Mouse (Mus musculus) testis, adult 2 months (tissue): Measurements from ENCODE around the gene Slc3a2. TPM values are rescaled to one million over a fixed set of nuclear protein-coding genes. Genes with fewer than 3 reads are reported as not detected.

ENCODE experiments used
- H3K27ac ChIP-seq: fragments of 200-500 bp; 2 replicates; pipeline ENCODE4 v1.5.1; 2012; ENCODE audit warnings: low read depth, low read length; ENCODE audit not compliant: control insufficient read depth, insufficient read depth
- H3K27me3 ChIP-seq: fragments of 200-500 bp; 2 replicates; pipeline ENCODE4 v1.6.1; 2012; ENCODE audit warnings: mild to moderate bottlenecking, low read length, moderate library complexity; ENCODE audit not compliant: control insufficient read depth, insufficient read depth
- H3K36me3 ChIP-seq: fragments of 200-500 bp; 2 replicates; pipeline ENCODE4 v1.6.1; 2012; ENCODE audit warnings: mild to moderate bottlenecking, low read length; ENCODE audit not compliant: control insufficient read depth, insufficient read depth
- H3K4me1 ChIP-seq: fragments of 200-500 bp; 2 replicates; pipeline ENCODE4 v1.6.1; 2012; ENCODE audit warnings: low read length; ENCODE audit not compliant: control insufficient read depth, insufficient read depth
- H3K4me3 ChIP-seq: fragments of 200-500 bp; 2 replicates; pipeline ENCODE4 v1.5.1; 2012; ENCODE audit warnings: low read depth, mild to moderate bottlenecking, low read length, moderate library complexity, mixed read lengths; ENCODE audit not compliant: control insufficient read depth
- CTCF ChIP-seq: fragments of 200-500 bp; IDR thresholded peaks from 2 replicates; pipeline ENCODE4 v1.5.1; 2012; ENCODE audit warnings: low read depth, mild to moderate bottlenecking, inconsistent platforms, low read length, moderate library complexity; ENCODE audit not compliant: control insufficient read depth, insufficient read depth, insufficient replicate concordance
- POLR2A ChIP-seq: fragments of 200-500 bp; IDR thresholded peaks from 2 replicates; pipeline ENCODE4 v1.6.1; 2012; ENCODE audit warnings: low read depth, mild to moderate bottlenecking, inconsistent platforms, low read length, moderate library complexity; ENCODE audit not compliant: control insufficient read depth
- polyA plus RNA-seq: library from polyadenylated mRNA; depleted of rRNA; stranded (reverse); fragments of >200 nt; gene quantifications from 2 replicates; pipeline ENCODE4 v1.2.3, GENCODE M21; 2012

Gene Slc3a2
- polyA plus RNA-seq, 1 experiment, result 121 TPM

DNA sequence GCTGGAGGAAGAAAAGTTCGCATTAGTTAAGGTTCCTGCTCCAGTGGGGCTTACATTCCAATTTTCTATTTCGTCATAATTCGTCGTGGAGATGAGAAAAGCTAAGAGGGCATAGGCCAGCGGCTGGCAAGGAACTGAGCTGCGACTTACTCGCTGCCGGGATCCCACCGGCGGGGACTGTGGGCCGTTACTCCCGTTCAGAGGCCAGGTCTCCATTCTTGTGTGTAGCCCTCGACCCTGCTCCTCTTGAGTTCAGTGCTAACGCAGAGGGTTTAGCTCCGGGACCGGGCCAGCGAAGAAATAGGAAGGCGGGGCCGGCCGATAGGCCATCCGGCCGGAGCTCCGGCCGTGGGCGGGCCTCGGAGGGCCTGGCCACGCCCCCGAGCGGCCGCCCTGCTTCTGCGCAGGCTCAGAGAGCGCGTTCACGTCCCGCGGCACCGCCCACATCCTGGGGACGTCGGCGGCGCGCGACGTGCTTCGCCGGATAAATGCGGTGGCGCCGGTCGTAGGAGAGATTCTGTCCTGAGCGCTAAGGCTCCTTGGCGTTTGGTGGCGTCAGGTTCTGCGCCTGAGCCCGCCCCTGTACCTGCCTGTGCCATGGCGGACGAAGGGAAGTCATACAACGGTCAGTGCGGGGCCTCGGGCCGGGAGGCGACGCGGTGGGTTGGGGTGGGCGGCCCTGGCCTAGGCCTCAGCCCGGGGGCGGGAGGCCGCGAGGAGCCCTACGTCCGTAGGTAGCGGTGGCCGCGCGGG, 33.6 kb upstream of the Slc3a2 start, which contains the start of gene Nxf1:
Gene Nxf1 (plus strand): TSS at position 439 of the 753 bp plus-strand sequence.
- TF ChIP-seq POLR2A (peak; percentile 98), CTCF (no peak)
- no peaks in the 10 kb centered on the region; the same call in 1 of the 2 replicates for H3K36me3 ChIP-seq

DNA sequence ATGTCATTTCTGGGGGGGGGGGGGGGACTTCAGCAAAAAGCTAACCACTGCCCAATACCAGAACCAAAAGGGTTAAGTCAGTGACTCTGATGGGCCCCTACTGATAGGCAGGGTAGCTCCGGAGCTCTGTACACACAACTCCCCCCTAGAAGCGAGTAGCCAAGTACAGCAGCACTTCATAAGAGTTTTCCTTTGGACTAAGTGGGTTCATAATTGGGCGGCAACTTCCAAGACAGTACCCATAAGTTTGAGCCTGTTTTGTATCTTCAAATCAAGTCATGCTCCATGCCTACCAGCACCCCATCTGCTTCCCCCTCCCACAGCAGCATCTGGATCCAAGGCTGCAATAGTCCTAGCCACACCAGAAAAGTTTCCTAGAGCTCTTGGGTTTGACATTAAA, 32.5 kb upstream of the Slc3a2 start:
- no peaks in the 10 kb centered on the region; the same call in 1 of the 2 replicates for H3K4me1 ChIP-seq
- TF ChIP-seq CTCF, result no peak
- no peak for TF ChIP-seq POLR2A
- H3K4me3 ChIP-seq, result peak overlapping the region; percentile 81
- peak overlapping the region; percentile 53 for H3K27ac ChIP-seq
- no peaks in the 10 kb centered on the region for H3K27me3 ChIP-seq
- H3K36me3 ChIP-seq, result no peaks in the 10 kb centered on the region; the same call in 1 of the 2 replicates

More for the DNA sequence above, 33.6 kb upstream of the Slc3a2 start, which contains the start of gene Nxf1:
- Histone ChIP-seq H3K27me3 (no peaks in the 10 kb centered on the region), H3K4me1 (no peaks in the 10 kb centered on the region; the same call in 1 of the 2 replicates), H3K4me3 (peak within 1 kb of the TSS; percentile 94), H3K27ac (peak within 1 kb of the TSS; percentile 96)

DNA sequence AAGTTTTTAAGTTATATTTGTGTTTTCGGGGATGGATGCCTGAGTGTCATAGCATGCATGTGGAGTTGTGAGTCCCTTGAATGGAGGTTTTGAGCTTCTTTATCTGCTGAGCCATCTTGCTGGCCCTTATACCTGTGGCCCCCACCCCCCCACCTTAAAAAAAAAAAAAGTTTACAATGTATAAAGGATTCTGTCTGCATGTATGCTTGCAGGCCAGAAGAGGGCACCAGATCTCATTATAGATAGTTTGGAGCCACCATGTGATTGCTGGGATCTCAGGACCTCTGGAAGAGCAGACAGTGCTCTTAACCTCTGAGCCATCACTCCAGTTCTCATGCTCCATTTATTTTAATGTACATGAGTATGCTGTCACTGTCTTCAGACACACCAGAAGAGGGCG, 24.2 kb upstream of the Slc3a2 start:
- no peaks in the 10 kb centered on the region for H3K27me3 ChIP-seq
- H3K4me3 ChIP-seq, result no peak overlapping the region
- TF ChIP-seq CTCF, result no peak
- TF ChIP-seq POLR2A, result no peak
- H3K27ac ChIP-seq, result no peak overlapping the region
- H3K4me1 ChIP-seq, result no peaks in the 10 kb centered on the region
- H3K36me3 ChIP-seq, result no peaks in the 10 kb centered on the region; the same call in 1 of the 2 replicates

DNA sequence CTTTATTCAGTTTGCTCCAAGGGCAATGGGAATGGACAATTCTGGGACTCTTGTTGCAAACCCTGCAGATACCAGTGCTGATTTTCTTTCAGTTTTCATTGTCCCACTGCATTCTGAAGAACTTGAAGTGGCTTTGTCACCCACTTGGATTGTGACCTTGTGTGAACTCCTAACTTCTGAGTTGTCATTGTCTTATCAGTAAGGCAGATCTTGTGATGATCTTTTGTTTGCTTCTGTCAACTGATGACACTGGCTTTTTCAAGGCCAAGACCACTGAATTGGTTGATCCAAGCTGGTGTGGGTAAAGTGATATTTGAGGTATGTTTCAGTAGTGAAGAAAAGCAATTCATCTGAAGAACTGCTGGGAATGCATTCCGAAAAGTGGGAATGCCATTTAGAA, 22.2 kb upstream of the Slc3a2 start:
- Histone ChIP-seq H3K4me3 (no peak overlapping the region), H3K27me3 (no peaks in the 10 kb centered on the region), H3K36me3 (no peaks in the 10 kb centered on the region; the same call in 1 of the 2 replicates), H3K4me1 (peaks cover 9% of the 10 kb centered on the region), H3K27ac (no peak overlapping the region)
- TF ChIP-seq CTCF (no peak), POLR2A (no peak)

DNA sequence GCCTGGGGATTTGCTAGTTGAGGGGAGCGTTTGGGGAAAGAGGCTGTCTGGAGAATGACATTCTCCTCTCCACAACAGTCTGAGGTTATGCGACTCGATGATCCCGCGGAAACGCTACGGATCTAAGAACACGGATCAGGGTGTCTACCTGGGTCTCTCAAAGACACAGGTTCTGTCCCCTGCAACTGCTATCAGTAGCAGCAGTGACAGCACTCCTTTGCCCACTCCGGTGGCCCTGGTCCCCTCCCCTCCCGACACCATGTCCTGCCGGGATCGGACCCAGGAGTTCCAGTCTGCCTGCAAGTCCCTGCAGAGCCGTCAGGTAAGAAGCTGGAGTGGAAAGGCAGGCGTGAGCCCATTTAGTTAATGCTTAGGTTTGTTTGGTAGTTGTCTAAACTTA, 19.0 kb upstream of the Slc3a2 start:
- no peaks in the 10 kb centered on the region for H3K27me3 ChIP-seq
- H3K27ac ChIP-seq, result peak overlapping the region; percentile 100
- TF ChIP-seq POLR2A, result no peak
- no peak for TF ChIP-seq CTCF
- H3K36me3 ChIP-seq, result no peaks in the 10 kb centered on the region; the same call in 1 of the 2 replicates
- peaks cover 10% of the 10 kb centered on the region for H3K4me1 ChIP-seq
- H3K4me3 ChIP-seq, result peak overlapping the region; percentile 99

DNA sequence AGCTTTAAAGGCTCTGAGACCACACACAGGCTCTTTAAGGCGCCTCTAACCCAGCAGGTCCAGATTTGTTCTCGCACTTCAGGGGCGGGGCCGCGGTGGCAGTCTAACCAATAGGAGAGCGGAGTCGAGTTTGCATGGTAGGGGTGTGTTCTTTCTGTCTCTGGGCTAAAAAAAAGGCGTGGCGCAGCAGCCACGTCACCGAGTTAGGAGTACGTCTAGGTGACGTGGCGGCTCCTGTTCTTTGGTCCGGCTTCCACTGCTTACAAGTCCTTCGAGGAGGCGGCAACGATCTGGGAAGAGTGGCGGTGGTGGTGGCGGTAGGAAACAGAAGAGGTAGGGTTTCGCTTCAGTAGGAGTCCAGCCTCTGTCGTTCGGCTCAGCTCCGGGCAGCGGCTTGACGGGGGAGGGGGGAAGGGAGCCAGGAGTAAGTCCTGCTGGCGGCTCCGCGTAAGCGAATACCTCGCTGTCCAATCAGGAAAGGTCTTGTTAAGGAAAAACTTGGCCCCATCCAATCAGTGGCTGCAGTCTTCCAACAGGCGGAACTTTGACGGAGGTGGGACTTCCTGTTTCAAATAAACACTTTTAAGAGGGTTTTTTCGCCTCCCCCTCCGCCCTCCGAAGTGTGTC, 18.2 kb upstream of the Slc3a2 start, which contains the start of gene Stx5a:
Gene Stx5a (plus strand): TSS at position 171 of the 627 bp plus-strand sequence.
- H3K27ac ChIP-seq, result peak within 1 kb of the TSS; percentile 100
- peak within 1 kb of the TSS; percentile 99 for H3K4me3 ChIP-seq
- H3K36me3 ChIP-seq, result no peaks in the 10 kb centered on the region; the same call in 1 of the 2 replicates
- H3K4me1 ChIP-seq, result peaks cover 10% of the 10 kb centered on the region
- TF ChIP-seq POLR2A (peak; percentile 70), CTCF (0 out of 2 replicates have a peak, but pooled peaks have one; percentile 1)
- no peaks in the 10 kb centered on the region for H3K27me3 ChIP-seq

DNA sequence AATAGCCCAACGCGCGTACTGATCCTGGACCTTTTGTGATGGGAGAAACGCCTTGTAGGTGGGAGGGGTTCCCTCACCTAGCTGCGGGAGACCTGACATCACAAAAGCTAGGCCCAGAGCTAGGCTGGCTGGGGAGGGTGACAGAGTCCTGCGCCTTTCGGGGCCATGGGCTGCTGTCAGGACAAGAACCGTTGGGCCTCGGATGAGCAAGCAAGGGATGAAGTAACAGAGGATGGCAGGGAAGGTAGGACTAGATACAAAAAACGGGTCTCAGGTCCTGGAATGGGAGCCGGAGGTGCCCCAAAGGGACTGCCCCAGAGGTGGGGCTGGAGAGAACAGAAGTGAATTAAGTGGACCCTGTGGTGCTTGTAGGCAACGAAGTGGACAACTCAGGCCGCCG, 17.4 kb upstream of the Slc3a2 start, which contains the start of gene 1700092M07Rik:
Gene 1700092M07Rik (plus strand): TSS at position 116 of the 400 bp plus-strand sequence.
- TF ChIP-seq CTCF (no peak), POLR2A (peak; percentile 86; the same call in 1 of the 2 replicates)
- H3K36me3 ChIP-seq, result no peaks in the 10 kb centered on the region; the same call in 1 of the 2 replicates
- no peaks in the 10 kb centered on the region for H3K27me3 ChIP-seq
- H3K4me3 ChIP-seq, result peak within 1 kb of the TSS; percentile 99
- peak within 1 kb of the TSS; percentile 100 for H3K27ac ChIP-seq
- peaks cover 10% of the 10 kb centered on the region for H3K4me1 ChIP-seq
